Mouse (Mus musculus): ENCODE measurements around the gene Mb.

Mb gene

DNA sequence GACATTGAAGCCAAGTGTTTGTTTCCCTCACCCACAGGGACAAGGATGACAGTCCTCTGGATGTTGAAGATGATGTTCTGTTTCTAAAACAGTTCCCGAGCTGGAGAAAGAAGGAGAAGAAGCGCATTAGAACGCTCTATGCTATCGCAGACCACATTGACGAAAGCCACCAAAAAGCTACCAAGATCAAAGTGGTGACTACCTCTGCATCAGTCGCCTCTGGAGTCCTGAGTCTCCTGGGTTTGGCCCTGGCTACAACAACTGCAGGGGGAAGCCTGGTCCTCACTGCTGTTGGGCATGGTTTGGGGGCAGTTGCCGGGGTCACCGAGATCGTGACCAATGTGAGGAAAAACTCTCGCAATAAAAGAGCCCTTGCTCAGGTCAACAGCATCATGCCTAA, at the start of gene Mb:
Gene Mb (minus strand): TSS at position 101 of the 400 bp plus-strand sequence.
- DNase-seq (ENCODE audit: low spot score), result no peak

DNA sequence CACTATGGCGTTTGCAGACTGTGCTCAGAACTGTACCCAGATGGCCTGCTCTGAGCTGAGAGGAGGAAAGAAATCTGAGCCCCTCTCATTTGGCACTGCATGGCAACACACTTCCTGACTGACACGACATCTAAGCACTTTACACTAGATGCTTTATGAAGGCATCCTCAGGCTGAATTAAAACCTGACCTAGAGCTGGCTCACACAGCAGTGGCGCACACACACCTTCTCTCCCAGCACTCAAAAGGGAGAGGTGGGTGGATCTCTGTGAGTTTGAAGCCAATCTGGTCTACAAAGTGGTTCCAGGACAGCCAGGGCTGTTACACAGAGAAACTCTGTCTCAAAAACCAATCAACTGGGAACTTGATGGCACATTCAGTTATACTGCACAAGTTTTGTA, 49.3 kb upstream of the Mb start:
- DNase-seq (ENCODE audit: low spot score), result no peak

DNA sequence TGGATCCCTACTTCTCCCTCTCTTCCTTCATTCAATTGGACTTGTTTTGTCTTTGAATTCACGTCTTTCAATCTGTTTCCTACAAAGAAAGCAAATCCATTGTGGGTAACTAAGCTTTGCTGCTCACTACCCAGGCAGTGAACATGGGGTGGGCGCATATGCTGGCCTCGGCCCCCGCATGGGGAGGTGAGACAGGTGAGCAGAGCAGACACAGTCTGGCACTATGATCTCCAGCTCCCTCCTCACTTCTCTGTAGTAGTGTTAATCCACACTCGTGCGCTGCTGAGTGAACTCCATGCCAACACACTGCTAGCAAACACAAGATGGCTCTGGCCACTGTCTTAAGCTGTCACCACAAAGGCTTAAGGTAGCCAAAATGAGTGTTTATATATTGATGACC, 46.9 kb upstream of the Mb start:
- DNase-seq (ENCODE audit: low spot score), result no peak

DNA sequence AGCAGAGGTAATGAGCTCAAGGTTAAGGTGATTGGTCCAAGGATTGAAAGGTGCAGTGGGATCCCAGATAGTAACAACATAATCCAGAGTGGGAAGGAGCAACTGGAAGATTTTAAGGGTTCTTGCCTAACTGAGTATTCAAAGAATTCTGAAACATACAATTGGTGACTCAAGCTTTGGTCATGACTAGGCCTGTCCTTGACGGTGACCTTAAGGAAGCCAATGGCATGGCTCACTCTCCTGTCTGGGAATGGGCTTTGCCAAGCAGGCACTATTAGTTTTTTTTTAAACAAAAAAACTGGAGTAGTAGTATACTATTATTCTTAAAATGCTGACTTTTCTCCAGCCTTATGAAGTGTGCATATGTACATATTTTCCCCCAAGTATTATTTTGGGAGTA, 44.7 kb upstream of the Mb start:
- DNase-seq (ENCODE audit: low spot score), result no peak

DNA sequence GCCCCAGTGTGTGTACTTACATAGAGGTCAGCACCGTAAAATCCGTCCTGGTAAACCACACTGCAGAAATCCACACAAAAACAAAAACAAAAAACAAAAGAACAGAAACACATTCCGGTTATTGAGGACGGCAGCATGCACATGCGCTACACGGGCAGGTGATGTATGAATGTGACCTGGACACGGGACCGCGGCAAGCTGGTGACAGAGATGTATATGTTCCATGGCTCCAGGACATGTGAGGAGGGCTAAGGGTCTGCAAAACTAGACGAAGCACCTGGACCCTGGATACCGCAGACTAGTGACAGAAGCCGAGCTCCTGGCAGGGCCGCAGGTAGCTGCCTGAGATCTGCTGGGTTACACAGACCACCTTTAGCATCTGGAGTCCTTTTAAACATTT, 44.0 kb upstream of the Mb start:
- no peak for DNase-seq (ENCODE audit: low spot score)

DNA sequence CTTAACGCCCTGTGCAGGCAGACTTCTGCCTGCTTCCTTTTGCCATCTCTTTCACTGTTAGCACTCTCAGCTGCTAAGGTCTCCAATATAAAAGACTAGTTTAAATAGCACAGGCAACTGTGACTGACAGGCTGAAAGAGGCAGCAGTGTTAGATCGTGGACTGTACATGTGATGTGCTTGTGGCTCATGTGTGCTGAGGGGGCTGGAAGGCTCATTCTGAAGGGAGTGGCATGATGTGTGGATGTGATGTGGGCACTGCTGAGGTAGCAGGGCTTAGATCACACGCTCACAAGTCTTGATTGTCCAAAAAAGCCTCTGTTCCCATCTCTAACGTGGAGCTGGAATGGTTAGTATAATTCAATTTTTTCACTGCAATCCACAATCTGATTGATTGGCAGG, 40.9 kb upstream of the Mb start:
- no peak for DNase-seq (ENCODE audit: low spot score)

DNA sequence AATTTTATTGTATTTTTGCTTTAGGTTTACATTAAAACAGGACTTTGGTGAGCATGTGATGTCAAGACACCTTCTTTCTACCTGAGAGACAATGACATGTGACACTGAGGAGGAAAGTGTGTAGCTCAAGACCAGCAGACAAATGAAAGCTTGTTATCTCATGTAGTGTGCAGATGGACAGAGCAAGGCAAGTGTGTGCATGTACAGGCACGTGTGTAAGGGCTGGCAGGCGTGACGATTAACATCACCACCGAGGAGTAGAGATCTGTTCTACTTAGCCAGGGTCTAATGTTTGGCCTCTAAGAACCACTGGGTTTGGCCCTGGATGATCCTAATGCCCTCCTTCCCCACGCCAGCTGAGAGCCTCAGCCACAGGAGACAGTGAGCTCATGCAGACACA, 40.1 kb upstream of the Mb start:
- no peak for DNase-seq (ENCODE audit: low spot score)

DNA sequence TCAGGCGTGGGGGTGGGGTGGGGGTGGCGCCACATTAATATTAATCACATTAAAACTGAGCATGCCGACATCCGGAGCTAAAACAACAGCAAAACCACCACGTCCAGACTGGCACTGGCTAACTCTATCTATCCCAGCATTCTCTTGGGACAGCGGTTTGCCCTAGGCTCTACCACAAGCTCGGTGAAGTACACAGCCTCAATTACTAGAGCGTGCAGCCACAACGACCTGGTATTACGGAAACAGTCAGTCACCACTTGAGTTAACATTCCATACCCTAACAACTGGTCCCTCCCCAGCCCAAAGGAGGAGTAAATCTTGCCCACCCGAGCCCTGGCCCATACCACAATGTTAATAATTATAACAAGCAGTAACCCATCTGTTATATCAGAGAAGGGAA, 38.8 kb upstream of the Mb start:
- no peak for DNase-seq (ENCODE audit: low spot score)

DNA sequence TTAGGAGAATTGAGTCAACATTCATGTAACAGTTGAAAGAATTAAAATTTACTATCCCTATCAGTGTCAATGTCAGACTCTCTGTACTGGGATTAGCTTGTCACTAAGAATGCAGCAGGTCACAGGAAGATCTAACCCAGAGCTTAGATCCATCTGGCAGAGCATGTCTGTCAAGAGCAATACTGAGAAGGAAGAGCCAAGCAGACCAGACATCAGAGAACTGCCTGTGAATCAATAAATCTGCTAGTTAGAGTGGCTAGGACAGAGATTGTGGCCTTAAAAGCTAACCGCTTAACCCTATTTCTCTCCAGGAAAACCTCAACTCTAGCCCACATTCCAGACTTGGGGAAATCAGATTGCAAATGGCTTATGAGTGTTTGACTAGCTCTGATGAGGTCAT, 36.0 kb upstream of the Mb start:
- DNase-seq (ENCODE audit: low spot score), result no peak

DNA sequence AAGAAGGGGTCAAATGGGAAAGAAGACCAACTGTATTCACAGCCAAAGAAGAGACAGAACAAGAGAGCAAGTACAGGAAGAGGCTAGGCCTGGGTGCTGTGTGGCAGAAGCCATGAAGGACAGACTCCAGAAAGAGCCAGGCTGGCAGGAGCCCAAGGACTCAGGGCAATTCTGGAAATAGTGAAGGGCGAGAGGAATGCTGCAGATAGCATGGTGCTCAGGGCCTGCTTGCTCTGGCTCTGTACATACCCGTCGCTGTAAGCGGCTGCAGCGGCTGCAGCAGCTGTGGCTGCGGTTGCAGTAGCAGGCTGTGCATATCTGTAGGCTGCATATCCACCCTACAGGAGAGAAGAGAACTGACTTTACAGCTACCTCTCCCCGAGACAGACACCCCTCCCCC, 35.3 kb upstream of the Mb start:
- DNase-seq (ENCODE audit: low spot score), result no peak

DNA sequence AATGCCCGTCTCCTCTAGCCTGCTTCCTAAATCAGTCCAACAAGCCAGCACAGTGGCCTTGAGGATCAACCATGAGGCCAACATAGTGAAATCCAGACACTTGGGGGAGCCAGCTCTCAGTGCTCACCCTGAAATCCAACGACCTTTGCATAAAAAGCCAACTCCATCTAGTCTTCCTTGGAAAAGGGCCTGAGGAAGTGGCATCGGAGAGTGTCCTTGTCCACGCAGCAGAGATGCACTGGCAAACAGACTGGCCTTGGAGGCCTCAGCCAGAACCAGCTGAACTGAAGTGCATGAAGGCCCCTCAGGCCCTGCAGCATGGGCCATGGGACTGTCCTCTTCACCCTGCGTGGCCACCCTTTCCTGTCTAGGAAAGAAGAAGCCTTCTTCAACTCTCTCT, 31.0 kb upstream of the Mb start:
- DNase-seq (ENCODE audit: low spot score), result no peak

DNA sequence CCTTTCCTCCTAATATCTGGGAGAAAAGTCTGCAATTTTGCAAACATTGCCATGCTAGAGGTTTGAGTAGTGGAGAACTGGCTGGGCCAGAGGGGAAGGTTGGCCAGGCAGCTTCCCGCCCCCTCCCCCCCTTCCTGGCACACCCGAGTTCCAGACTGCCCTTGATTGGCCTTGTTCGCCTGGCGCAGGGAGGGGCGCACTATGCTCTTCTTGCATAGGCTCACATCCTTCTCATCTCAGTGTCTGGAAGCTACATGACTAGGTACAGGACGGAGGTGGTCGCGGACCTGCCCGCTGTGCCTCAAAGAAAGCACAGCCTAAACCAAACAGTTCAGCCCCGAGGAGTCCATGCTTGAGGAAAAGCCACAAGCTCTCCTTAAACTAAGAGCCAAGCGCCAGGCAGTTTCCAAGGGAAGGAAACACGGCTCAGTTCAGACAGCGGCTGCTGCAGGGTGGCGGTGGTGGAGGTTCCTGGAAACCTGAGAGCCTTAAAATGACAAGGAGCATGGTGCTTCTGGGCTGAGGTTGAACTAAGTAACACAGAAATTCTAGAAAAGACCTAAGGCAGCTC, 30.3 kb upstream of the Mb start:
- no peak for DNase-seq (ENCODE audit: low spot score)

DNA sequence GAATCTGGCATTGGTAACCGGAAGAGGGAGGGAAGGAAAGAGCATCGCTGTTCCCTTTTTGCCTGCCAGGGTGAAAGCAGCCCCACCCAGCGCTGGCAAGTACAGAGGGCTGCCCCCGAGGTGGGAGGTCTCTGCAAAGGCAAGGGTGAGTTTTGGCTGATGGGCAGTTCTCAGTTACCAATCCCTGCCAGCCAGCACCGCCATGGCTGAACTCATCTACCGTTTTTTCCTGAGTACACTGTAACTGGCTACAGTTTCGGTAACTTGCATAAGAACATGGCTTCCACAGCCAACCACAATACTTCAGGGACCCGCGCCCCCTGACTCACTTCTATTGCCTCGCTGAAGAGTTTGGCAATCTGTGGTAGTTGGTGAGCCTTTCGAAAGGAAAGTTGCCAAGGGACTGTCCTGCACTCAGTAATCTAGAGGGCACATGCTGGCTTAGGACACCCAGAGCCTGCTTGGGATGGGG, 29.5 kb upstream of the Mb start:
- DNase-seq (ENCODE audit: low spot score), result no peak

DNA sequence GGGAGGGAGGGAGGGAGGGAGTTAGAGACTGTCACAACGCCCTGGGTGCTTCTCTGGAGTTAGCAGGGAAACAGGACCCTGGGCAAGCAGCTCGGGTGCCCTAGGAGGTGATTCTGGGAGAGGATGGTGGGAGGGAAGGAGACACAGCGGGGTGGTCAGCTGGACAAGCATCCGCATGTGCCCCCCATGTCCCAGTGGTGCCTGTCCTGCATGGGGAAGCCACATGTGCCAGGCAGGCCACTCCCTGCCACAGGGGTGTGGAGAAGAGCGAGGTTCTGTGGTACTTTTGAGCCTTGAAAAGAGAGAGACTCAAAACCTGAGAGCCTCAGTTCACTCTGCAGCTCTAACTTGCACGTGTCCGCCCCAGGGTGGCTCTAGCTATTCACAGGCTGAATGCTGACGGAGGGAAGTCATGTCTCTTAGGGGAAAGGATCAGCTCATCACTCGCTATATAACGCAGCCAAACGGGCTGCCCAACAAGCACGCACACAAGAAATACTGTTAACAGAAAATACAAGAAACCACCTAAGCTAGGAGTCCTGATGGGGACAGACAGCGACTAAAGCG, 28.9 kb upstream of the Mb start:
- DNase-seq (ENCODE audit: low spot score), result no peak

DNA sequence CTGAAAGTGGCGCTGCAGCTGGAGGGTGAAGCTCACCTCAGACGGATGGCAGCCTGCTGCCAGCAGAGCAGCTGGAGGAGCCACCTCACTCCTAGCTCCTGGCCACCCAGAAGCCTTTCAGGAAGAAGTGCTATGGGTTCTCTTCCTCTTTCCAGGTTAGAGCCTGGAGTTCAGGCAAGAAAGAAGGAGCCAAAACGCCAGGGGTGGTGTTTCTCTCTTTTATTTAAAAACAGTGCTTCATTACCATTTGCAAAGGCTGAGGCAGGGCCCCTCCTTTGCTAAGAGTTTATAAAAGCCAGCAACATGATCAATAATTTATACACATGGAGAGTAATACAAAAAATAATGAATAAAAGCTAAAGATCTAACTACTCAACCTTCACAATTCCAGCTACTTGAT, 28.3 kb upstream of the Mb start:
- DNase-seq (ENCODE audit: low spot score), result no peak

DNA sequence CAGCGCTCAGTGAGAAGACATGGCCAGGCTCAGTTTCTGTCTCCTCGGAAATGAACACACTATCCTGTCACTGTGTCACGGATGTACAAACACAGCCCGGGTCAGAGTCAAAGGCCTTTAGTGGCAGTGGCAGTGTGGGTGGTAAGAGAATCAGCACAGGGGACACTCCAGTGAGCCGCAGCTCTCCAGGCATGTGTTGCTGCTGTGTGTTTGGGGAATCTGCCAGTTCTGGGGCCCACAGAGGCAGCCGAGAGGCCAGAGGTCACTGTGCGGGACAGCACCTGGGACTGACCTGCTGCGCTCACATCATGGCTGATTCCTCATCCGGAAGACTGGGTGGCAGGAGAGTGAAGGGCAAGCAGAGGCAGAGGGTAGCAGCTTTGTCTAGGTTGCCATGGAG, 27.4 kb upstream of the Mb start:
- DNase-seq (ENCODE audit: low spot score), result no peak

DNA sequence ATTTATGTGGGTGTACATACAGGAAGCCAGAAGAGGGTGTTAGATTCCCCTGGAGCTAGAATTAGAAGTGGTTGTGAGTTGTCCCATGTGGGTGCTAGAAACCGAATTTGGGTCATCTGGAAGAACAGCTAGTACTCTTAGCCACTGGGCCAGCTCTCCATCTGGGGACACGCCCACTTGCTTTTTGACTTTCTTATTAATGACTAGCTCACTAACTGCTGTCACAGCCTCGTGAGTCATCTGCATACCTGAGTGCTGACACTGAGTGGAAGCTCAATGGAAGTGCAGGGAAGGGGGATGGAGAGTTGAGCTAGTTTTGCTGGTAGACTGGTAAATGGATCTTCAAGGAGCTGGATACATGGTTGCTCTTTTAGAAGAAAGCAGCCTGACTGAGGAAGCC, 26.1 kb upstream of the Mb start:
- DNase-seq (ENCODE audit: low spot score), result no peak

DNA sequence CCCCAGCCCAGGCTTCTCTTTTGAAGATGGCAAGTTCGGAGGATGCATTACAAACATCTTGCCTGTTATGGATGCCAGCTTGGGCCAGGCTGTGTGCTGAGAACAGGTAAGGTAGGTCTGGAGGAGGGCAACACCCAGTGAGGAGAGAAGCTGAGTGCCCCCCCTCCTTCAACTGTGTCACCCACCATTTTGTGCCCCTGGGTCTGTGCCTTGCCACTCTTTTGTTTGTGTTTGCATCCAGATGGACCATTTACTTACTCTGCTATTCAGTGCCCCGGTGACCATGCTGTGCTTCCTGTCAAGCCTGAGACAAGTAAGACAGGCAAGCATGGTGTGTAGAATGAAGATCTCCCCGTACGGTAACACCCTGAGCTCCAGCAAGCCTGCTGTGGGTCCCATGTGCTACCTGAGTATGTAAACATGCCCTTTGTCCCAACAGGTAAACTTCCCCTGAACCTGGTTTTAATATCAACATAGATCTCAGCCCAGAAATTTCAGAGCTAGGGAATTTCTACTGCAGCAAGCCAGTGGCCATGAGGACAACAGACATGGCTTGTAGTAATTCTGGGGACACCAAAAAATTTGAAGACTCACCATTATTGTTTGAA, 22.2 kb upstream of the Mb start:
- no peak for DNase-seq (ENCODE audit: low spot score)

DNA sequence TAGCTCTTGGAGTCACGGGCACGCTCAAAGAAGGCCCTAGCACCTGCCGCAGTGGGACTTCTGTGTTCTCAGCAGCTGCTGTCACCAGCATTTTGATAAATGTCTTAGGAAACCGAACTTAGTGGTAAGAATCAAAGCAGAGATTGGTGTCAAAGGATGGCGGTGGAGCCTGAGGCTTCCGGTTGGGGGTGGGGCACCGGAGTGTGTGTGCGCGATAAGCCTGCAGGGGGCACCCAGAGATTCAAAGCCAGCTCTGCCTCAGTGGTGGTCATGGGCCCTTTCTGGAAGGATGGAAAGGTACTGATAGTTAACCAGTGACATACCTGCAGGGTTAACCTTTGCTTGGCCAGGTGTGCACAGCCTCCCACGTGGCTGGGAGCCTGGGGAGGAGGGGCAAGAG, 21.0 kb upstream of the Mb start:
- no peak for DNase-seq (ENCODE audit: low spot score)

DNA sequence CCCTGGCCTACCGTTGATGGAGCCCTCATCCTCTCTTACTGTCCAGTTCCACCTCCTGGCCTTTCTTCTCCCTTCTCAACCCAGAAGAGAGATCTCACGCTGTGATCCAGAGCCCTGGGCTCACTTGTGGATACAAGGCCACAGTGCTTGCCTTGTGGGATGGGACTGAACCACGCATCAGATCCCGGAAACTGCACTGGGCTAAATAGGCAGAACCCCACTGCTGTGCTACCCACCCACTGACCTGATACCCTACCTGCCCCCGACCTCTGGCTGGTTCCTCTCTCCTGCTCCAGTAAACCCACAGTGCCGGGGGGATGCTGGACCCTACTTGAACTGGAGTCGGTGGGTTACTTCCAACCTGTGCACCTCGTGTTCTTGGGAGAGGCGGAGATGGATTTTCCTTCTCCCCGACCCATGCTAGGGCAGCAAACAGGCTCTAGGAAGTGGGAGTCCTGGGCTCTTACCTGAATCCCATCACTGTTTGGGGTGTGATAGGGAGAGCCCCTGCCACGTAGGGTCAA, 20.3 kb upstream of the Mb start:
- no peak for DNase-seq (ENCODE audit: low spot score)

DNA sequence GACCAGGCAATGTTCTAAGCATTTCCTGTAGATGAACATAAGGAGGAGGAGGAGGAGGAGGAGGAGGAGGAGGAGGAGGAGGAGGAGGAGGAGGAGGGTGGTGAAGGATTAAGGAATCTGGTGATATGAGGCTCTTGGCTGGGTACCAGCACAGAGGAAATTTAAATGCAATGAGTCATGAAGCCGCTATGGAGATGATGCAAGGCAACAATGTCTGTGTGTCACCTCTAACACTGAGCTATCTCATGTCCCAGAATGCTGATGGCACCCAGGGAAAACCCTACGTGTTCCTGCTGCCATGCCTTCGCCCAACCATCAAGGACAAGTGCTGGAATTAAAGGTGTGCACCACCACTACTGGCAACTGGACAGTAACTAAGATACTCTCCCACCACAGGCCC, 18.5 kb upstream of the Mb start:
- no peak for DNase-seq (ENCODE audit: low spot score)

DNA sequence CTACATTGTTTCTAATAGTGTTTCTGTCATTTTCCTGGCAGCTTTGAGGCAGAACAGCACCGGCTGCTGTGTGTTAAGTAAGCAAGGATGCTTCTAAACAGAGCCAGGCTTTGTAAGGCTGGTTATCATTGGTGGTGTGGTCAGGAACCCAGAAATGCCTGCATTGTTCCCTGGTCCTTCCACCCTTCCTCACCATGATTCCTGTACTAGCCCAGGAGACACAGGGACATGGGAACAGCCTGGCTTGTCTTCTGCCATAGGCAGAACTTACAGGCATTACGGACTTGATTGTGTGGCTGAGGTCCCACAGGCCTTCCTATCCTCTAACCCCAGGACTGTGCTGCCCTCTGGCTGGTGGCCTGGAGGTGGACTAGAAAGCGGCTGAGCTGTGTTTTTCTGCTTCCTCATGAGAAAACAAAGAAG, 18.0 kb upstream of the Mb start:
- no peak for DNase-seq (ENCODE audit: low spot score)

DNA sequence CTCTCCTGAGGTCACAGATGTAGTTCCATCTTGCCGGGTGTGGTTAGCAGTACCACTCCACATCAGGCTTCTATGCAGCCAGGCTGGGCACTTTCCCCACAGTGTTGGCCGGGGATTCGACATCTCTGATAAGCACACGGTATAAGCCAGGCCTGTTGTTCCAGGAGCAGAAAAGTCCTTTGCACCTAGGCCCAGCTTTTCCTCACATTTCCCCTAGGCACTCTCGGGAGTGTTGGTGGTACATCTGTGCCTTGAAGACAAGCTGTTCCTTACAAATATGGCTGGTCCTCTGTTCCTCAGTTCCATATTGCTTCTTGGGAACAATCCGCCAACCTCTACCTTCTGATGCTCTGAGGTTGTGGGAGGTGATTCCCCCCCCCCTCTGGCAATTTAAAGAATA, 15.8 kb upstream of the Mb start:
- no peak for DNase-seq (ENCODE audit: low spot score)

DNA sequence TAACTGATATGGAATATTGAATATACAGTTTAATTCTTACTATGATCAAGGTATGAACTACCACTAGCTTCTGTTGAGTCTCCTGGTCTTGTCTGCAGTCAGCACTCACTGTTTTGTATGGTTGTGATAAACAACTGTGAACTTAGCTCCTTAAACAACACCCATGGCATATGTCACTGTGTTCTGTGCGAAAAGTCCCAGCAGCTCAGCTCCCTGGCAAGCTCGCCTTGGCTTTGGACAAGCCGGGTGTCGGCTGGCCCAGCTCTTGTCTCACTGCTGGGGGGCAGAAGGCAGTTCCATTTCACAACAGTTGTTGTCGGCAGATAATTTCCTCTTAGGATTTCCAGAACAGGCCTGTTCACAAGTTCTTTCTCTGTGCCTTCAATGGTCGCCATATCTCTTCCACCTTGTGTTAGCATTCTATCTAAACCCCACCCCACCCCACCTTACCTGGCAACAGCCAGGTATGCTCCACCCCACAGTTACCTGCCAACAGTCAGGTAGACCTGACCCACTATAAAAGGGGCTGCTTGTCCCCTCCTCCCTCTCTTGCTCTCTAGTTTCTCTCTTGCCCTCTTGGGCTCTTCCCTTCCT, 14.9 kb upstream of the Mb start:
- no peak for DNase-seq (ENCODE audit: low spot score)
